Mouse (Mus musculus) layer of hippocampus, postnatal 10 days (tissue): ENCODE data around the gene Zfp653. TPM values are rescaled to one million over a fixed set of nuclear protein-coding genes. Genes with fewer than 3 reads are reported as not detected.

Experiments used
- DNase-seq, 2 experiments: peaks; one replicate each; pipeline ENCODE4 v3.0.0; 2021; ENCODE audit warnings: low spot score in 2 of 2
- total RNA-seq, 2 experiments: library from RNA; stranded (reverse); gene quantifications; 2 replicates each; pipeline ENCODE4 v1.2.3; 2021

Zfp653 gene
- total RNA-seq, 2 experiments from 2014 or later, result 19.4 to 21.1 TPM

GRCm38 (mm10) chr9:22069881-22070553 lies 1.2 kb downstream of the Zfp653 start:
- no peak for DNase-seq

GRCm38 (mm10) chr9:22067195-22067594 lies 4.0 kb downstream of the Zfp653 start:
- no peak for DNase-seq

GRCm38 (mm10) chr9:22066433-22066832 lies 4.7 kb downstream of the Zfp653 start:
- DNase-seq, result no peak

GRCm38 (mm10) chr9:22065642-22066041 lies 5.5 kb downstream of the Zfp653 start:
- DNase-seq, result no peak

- no peak for DNase-seq
Measured at GRCm38 (mm10) chr9:22064341-22064740, 6.8 kb downstream of the Zfp653 start.

- no peak for DNase-seq
Measured at GRCm38 (mm10) chr9:22061339-22061738, 9.8 kb downstream of the Zfp653 start.

- DNase-seq, result peak in 1 of 2 experiments; percentile 60
Measured at GRCm38 (mm10) chr9:22058011-22058424, 13.2 kb downstream of the Zfp653 start.

- DNase-seq, result no peak
Measured at GRCm38 (mm10) chr9:22057031-22057517, 14.1 kb downstream of the Zfp653 start.

GRCm38 (mm10) chr9:22056303-22056910 lies 14.8 kb downstream of the Zfp653 start:
- DNase-seq, result no peak

- DNase-seq, result no peak
Measured at GRCm38 (mm10) chr9:22055713-22056112, 15.5 kb downstream of the Zfp653 start.

GRCm38 (mm10) chr9:22054411-22055076 lies 16.6 kb downstream of the Zfp653 start:
- peak; percentile 75 to 79 for DNase-seq

- DNase-seq, result no peak
Measured at GRCm38 (mm10) chr9:22053657-22054056, 17.5 kb downstream of the Zfp653 start.

GRCm38 (mm10) chr9:22051958-22052254 lies 19.3 kb downstream of the Zfp653 start, which contains the start of gene Elavl3:
TSS of gene Elavl3 (minus strand) at chr9:22052023.
- peak; percentile 82 to 88 for DNase-seq

- DNase-seq, result peak; percentile 61 to 71
Measured at GRCm38 (mm10) chr9:22051161-22051957, 19.8 kb downstream of the Zfp653 start.

GRCm38 (mm10) chr9:22050351-22050889 lies 20.8 kb downstream of the Zfp653 start:
- peak; percentile 60 to 71 for DNase-seq

- no peak for DNase-seq
Measured at GRCm38 (mm10) chr9:22049721-22050270, 21.4 kb downstream of the Zfp653 start.

- no peak for DNase-seq
Measured at GRCm38 (mm10) chr9:22049315-22049714, 21.9 kb downstream of the Zfp653 start.

GRCm38 (mm10) chr9:22047329-22047728 lies 23.8 kb downstream of the Zfp653 start:
- no peak for DNase-seq

- no peak for DNase-seq
Measured at GRCm38 (mm10) chr9:22041832-22042231, 29.3 kb downstream of the Zfp653 start.

- DNase-seq, result no peak
Measured at GRCm38 (mm10) chr9:22037826-22038225, 33.4 kb downstream of the Zfp653 start.
